Mouse (Mus musculus) heart, embryonic 15.5 days (tissue): ENCODE results near the gene Uhmk1. TPM values are rescaled to one million over a fixed set of nuclear protein-coding genes. Genes with fewer than 3 reads are reported as not detected.

Experiments
- ATAC-seq: fragments of 200-750 bp; cut with Nextera tagmentation; replicated peaks from 2 replicates; pipeline ENCODE4 v1.8.0; 2017; ENCODE audit warnings: low read depth, moderate TSS enrichment; ENCODE audit not compliant: insufficient number of reproducible peaks, insufficient read depth, low FRiP score
- H3K27ac ChIP-seq: fragments of 300-500 bp; sonication (generic); 2 replicates; pipeline ENCODE4 v1.5.1; 2015; ENCODE audit warnings: mild to moderate bottlenecking, inconsistent platforms
- H3K27me3 ChIP-seq: fragments of 300-500 bp; sonication (generic); 2 replicates; pipeline ENCODE4 v1.6.1; 2015; ENCODE audit warnings: inconsistent platforms
- H3K36me3 ChIP-seq: fragments of 300-500 bp; sonication (generic); 2 replicates; pipeline ENCODE4 v1.6.1; 2015; ENCODE audit warnings: mild to moderate bottlenecking, inconsistent platforms
- H3K4me1 ChIP-seq: fragments of 300-500 bp; sonication (generic); replicated peaks from 2 replicates; pipeline ENCODE4 v1.6.1; 2015; ENCODE audit warnings: inconsistent platforms
- H3K4me2 ChIP-seq: fragments of 300-500 bp; sonication (generic); 2 replicates; pipeline ENCODE4 v1.6.1; 2015; ENCODE audit warnings: inconsistent platforms, mild to moderate bottlenecking, moderate library complexity
- H3K4me3 ChIP-seq: fragments of 300-500 bp; sonication (generic); 2 replicates; pipeline ENCODE4 v1.5.1; 2015; ENCODE audit warnings: mild to moderate bottlenecking, inconsistent platforms
- H3K9ac ChIP-seq: fragments of 300-500 bp; sonication (generic); 2 replicates; pipeline ENCODE4 v1.6.1; 2015; ENCODE audit warnings: mild to moderate bottlenecking, inconsistent platforms
- H3K9me3 ChIP-seq: fragments of 300-500 bp; sonication (generic); replicated peaks from 2 replicates; pipeline ENCODE4 v1.6.1; 2016; ENCODE audit warnings: inconsistent platforms
- WGBS: fragments of 180-500 bp; shearing (Covaris S2); methylation state at CpG from one replicate; pipeline ENCODE4 v1.1.7; 2015; ENCODE audit warnings: mixed read lengths; 5-methylcytosine and 5-hydroxymethylcytosine counted together
- polyA plus RNA-seq: library from polyadenylated mRNA; unstranded; fragments of >200 nt; fragmentation: Nextera tagmentation; extraction: Ambion mirVana; gene quantifications from 2 replicates; pipeline ENCODE4 v1.2.1, GENCODE M21; 2015

The Uhmk1 gene
- polyA plus RNA-seq, 1 experiment from 2014 or later = 4.6 TPM

DNA sequence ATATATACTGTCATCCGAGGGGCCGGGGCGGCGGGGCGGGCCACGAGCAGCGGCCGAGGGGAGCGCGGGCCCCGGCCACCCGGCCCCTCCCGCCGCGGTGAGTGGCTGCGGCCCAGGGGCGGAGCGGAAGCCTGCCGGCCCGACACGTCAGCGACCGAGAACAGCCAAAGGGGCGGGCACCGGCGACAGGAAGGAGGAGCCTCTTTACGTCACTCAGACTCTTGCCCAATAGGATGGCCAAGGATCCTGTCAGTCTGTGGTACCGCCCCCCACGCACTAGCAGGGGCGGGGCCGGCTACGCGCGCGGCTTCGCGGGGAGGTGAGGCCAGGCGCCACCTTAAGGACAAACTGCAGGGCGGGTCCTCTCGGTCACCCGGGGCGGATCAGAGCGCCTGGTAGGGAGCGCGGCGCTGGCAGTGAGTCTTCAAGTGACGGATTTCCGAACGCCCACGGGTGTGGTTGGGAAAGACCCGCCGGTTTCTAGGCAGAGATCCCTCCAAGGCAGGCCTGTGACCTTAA, 40.3 kb downstream of the Uhmk1 start, which contains the start of gene Uap1:
Gene Uap1 (minus strand): TSS at position 144 of the 519 bp plus-strand sequence.
- H3K27ac ChIP-seq = peak within 1 kb of the TSS; percentile 94
- H3K4me1 ChIP-seq = peaks cover 15% of the 10 kb centered on the region
- no peaks in the 10 kb centered on the region for H3K9me3 ChIP-seq
- peak within 1 kb of the TSS; percentile 77 for H3K4me2 ChIP-seq
- WGBS = under 1% methylated on average over 49 of the region's 52 CpGs
- no peaks in the 10 kb centered on the region for H3K27me3 ChIP-seq
- peak; percentile 98 for ATAC-seq
- H3K36me3 ChIP-seq = no peaks in the 10 kb centered on the region
- H3K9ac ChIP-seq = peak within 1 kb of the TSS; percentile 82
- peak within 1 kb of the TSS; percentile 78 for H3K4me3 ChIP-seq

DNA sequence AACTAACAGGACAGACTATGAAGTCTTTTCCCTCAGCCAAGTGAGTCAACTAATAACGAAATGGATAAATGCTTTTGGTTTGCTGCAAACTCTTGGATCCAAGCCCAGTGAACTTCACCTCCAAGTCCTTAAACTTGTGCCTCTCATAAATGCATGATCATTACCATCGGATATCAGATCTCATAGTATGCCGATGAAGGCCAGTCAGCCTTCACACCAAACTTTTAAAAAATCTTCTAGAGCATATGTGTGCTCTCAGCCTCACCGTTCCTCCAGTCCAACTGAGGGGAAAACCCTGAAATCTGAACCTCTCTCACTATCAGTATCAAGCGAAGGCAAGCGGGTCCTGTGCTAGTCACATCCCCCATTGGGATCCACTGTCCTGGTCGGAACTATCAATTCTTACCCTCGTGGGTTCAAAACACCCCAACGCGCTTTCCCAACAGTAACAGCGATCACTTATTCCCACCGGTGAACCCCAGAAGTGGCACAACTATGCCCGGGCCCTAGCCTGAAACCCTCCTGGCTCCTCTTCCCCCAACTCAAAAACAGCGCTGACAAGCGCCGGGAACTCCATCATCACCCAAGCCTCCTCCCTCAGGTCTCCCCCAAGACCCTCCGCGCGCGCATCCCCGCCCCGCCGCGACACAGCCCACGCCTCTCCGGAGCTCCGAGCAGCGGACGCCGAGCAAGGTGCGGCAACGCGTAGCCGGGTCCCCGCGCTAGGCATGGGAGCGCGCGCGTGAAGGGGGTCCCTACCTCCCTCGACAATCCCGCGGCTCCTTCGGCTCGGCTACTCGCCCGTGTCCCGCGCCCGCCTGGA, 41.0 kb downstream of the Uhmk1 start:
- Histone ChIP-seq H3K9me3 (no peaks in the 10 kb centered on the region), H3K27ac (peak overlapping the region; percentile 90), H3K4me2 (peak overlapping the region; percentile 66), H3K36me3 (no peaks in the 10 kb centered on the region), H3K9ac (peak overlapping the region; percentile 82), H3K4me1 (peaks cover 18% of the 10 kb centered on the region), H3K27me3 (no peaks in the 10 kb centered on the region), H3K4me3 (peak overlapping the region; percentile 78)
- peak; percentile 51 for ATAC-seq
- WGBS = under 1% methylated on average over 50 of the region's 50 CpGs

DNA sequence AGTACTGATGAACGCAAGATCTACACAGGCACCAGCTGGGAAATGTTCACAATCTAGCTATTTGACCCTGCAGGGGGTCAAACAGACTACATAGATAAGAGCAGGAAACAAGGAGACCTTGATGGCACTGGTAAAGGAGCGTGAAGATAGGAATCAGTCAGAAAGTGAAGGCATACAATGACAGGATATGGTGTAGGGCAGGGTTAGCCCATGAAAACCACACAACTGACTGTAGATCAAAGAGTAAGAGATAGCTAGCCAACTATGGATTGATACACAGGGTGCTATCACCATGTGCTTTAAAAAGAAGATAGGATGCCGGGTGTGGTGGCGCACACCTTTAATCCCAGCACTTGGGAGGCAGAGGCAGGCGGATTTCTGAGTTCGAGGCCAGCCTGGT, 47.4 kb downstream of the Uhmk1 start:
- no peak for ATAC-seq
- Histone ChIP-seq H3K9me3 (no peaks in the 10 kb centered on the region), H3K4me2 (no peak overlapping the region), H3K36me3 (peaks cover 17% of the 10 kb centered on the region; the same call in 1 of the 2 replicates), H3K4me1 (peaks cover 8% of the 10 kb centered on the region), H3K9ac (no peak overlapping the region), H3K4me3 (no peak overlapping the region), H3K27ac (no peak overlapping the region), H3K27me3 (no peaks in the 10 kb centered on the region)
- 80% methylated on average over 6 of the region's 6 CpGs for WGBS

DNA sequence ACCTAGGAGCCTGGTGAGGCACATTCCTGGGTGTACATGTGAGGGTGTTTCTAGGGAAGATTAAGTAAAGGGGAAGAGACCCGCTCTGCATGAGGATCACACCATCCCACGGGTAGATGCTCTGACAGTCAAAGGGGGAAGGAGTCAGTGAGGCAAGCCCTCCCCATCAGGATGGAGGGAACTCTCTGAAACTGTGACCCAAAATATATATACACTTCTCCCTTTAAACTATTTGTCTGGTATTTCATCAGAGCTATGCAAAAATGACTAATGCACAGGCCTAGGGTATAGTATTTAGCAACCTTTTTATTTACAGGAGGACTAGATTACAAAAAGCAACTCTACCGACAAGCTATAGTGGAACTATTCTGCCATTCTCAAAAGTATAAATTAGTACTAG, 50.3 kb downstream of the Uhmk1 start:
- Histone ChIP-seq H3K4me3 (no peak overlapping the region), H3K27ac (no peak overlapping the region), H3K9me3 (no peaks in the 10 kb centered on the region), H3K27me3 (no peaks in the 10 kb centered on the region), H3K36me3 (peaks cover 28% of the 10 kb centered on the region; the same call in 1 of the 2 replicates), H3K9ac (no peak overlapping the region), H3K4me2 (no peak overlapping the region), H3K4me1 (peaks cover 10% of the 10 kb centered on the region)
- ATAC-seq = no peak
- 86% methylated on average over 3 of the region's 3 CpGs for WGBS

GRCm38 (mm10) chr1:170164053-170164614, 51.1 kb downstream of the Uhmk1 start:
- H3K9ac ChIP-seq = no peak overlapping the region
- no peak overlapping the region for H3K4me2 ChIP-seq
- no peak for ATAC-seq
- 75% methylated on average over 2 of the region's 2 CpGs for WGBS
- no peak overlapping the region for H3K4me3 ChIP-seq
- H3K27me3 ChIP-seq = no peaks in the 10 kb centered on the region
- no peak overlapping the region for H3K27ac ChIP-seq
- H3K4me1 ChIP-seq = peaks cover 6% of the 10 kb centered on the region
- H3K9me3 ChIP-seq = no peaks in the 10 kb centered on the region
- H3K36me3 ChIP-seq = peaks cover 28% of the 10 kb centered on the region; the same call in 1 of the 2 replicates

DNA sequence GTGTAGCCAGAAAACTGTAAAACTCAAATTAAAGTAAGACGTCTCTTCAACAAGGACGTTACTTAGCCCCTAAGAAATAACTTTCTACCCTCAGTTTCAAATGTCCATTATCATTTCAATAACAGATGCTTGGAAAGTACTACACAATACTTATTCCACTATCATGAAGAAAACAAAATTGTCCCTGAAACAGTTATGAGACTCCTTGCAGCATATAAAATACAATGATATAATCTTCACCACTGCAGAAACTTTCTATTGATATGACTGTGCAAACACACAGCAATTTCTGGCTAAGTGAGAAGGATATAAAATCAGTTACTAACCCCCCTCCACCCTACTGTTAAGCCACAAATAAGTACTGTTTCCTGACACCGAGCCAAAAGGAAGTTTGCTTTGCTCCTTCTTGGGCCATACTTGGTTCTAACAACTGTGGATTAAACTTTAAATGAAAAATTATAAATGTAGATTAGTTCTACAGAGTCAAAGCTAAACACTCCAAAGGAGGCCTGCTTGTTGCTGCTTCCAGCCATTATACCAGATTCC, 51.7 kb downstream of the Uhmk1 start:
- no peak for ATAC-seq
- Histone ChIP-seq H3K36me3 (peaks cover 34% of the 10 kb centered on the region; the same call in 1 of the 2 replicates), H3K27ac (no peak overlapping the region), H3K4me3 (no peak overlapping the region), H3K4me1 (peaks cover 6% of the 10 kb centered on the region), H3K4me2 (no peak overlapping the region), H3K9ac (no peak overlapping the region), H3K9me3 (no peaks in the 10 kb centered on the region), H3K27me3 (no peaks in the 10 kb centered on the region)
- 83% methylated on average over 3 of the region's 3 CpGs for WGBS

- Histone ChIP-seq H3K4me1 (peaks cover 6% of the 10 kb centered on the region), H3K27ac (peak overlapping the region; percentile 49), H3K4me2 (no peak overlapping the region), H3K4me3 (no peak overlapping the region), H3K36me3 (peaks cover 44% of the 10 kb centered on the region), H3K27me3 (no peaks in the 10 kb centered on the region), H3K9ac (no peak overlapping the region), H3K9me3 (no peaks in the 10 kb centered on the region)
- 50% methylated on average over 6 of the region's 6 CpGs for WGBS
- ATAC-seq = no peak
Observed at GRCm38 (mm10) chr1:170161852-170162251, 53.3 kb downstream of the Uhmk1 start.

- H3K36me3 ChIP-seq = peaks cover 44% of the 10 kb centered on the region
- ATAC-seq = no peak
- 58% methylated on average over 3 of the region's 3 CpGs for WGBS
Observed at GRCm38 (mm10) chr1:170160397-170160938, 54.7 kb downstream of the Uhmk1 start.

GRCm38 (mm10) chr1:170159707-170160106, 55.5 kb downstream of the Uhmk1 start:
- Histone ChIP-seq H3K27me3 (no peaks in the 10 kb centered on the region), H3K4me1 (peaks cover 6% of the 10 kb centered on the region), H3K27ac (no peak overlapping the region), H3K4me3 (no peak overlapping the region), H3K9me3 (no peaks in the 10 kb centered on the region), H3K36me3 (peaks cover 40% of the 10 kb centered on the region), H3K9ac (no peak overlapping the region), H3K4me2 (no peak overlapping the region)
- WGBS = 89% methylated on average over 2 of the region's 2 CpGs
- ATAC-seq = no peak

More at GRCm38 (mm10) chr1:170160397-170160938, 54.7 kb downstream of the Uhmk1 start:
- no peaks in the 10 kb centered on the region for H3K9me3 ChIP-seq
- no peaks in the 10 kb centered on the region for H3K27me3 ChIP-seq
- no peak overlapping the region for H3K27ac ChIP-seq
- no peak overlapping the region for H3K9ac ChIP-seq
- H3K4me3 ChIP-seq = no peak overlapping the region
- no peak overlapping the region for H3K4me2 ChIP-seq
- H3K4me1 ChIP-seq = peaks cover 6% of the 10 kb centered on the region

- WGBS = 92% methylated on average over 5 of the region's 5 CpGs
- ATAC-seq = no peak
- Histone ChIP-seq H3K27ac (no peak overlapping the region), H3K9me3 (no peaks in the 10 kb centered on the region), H3K36me3 (peaks cover 35% of the 10 kb centered on the region), H3K4me2 (no peak overlapping the region), H3K4me1 (no peaks in the 10 kb centered on the region), H3K27me3 (no peaks in the 10 kb centered on the region), H3K4me3 (no peak overlapping the region), H3K9ac (no peak overlapping the region)
Observed at GRCm38 (mm10) chr1:170155761-170156160, 59.4 kb downstream of the Uhmk1 start.

DNA sequence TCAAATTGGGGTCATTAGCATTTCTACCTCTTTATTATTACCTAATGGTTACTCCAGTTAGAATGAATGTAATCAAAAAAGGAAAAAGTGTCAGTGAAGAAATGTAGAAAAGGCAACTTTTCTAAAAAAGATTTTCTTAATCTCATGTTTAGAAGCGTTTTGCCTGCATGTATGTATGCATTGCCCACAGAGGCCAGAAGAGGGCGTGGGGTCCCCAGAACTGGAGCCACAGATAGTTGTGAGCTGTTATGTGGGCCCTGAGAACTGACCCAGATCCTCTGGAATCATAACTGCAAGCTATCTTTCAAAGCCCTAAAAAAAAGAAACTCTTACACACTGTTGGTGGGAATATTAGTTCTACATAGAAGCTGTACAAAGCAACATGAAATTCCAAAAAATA, 59.9 kb downstream of the Uhmk1 start:
- no peak overlapping the region for H3K4me3 ChIP-seq
- no peaks in the 10 kb centered on the region for H3K27me3 ChIP-seq
- no peak overlapping the region for H3K27ac ChIP-seq
- peaks cover 35% of the 10 kb centered on the region for H3K36me3 ChIP-seq
- H3K9me3 ChIP-seq = no peaks in the 10 kb centered on the region
- H3K4me2 ChIP-seq = no peak overlapping the region
- no peaks in the 10 kb centered on the region for H3K4me1 ChIP-seq
- no peak overlapping the region for H3K9ac ChIP-seq
- WGBS = 63% methylated on average over 2 of the region's 2 CpGs
- ATAC-seq = no peak
